In the genomic region with DNA sequence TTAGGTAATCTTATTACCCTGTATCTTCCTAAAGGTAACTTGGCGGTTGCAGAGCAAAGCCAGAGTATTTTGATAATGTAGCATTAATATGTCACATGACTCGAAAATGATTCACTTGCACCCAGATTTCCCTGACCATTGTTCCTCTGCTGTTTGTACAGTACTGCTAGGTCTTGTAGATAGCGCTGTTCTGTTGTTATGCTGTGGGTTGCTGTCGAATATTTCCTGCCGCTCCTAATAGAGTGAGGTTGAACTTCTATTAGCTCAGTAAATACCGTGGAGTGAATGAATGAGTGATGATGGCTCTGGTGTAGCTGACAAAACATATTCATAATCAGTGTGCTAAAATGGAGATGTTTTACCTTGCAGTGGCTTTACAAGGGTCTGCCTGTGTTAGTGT, we compare ENCODE assay signal across 17 mouse cellular contexts.
"Had no signal": no experiment of that assay in that cellular context is flagged by ENCODE, and none has a peak within 500 bp of the region (broad histone marks: within the 10 kb centered on the region; RNA-seq: fewer than 3 reads in every experiment).

No protein-coding gene starts in this region.

- H3K4me1 ChIP-seq: lung, embryonic 15.5 days; stomach, embryonic 15.5 days had no signal

- H3K4me2 ChIP-seq: liver, embryonic 11.5 days; liver, embryonic 13.5 days; liver, embryonic 15.5 days; lung, embryonic 15.5 days; midbrain, embryonic 12.5 days; neural tube, embryonic 12.5 days; stomach, embryonic 15.5 days had no signal

- H3K4me3 ChIP-seq: liver, embryonic 13.5 days; liver, embryonic 15.5 days; lung, embryonic 15.5 days; megakaryocyte, embryonic 14.5 days; midbrain, embryonic 12.5 days; neural tube, embryonic 12.5 days; stomach, embryonic 15.5 days had no signal

- H3K36me3 ChIP-seq: liver, embryonic 13.5 days; liver, embryonic 15.5 days; lung, embryonic 15.5 days; midbrain, embryonic 12.5 days; neural tube, embryonic 12.5 days; stomach, embryonic 15.5 days had no signal

- H3K27ac ChIP-seq: liver, embryonic 13.5 days; liver, embryonic 15.5 days; lung, embryonic 15.5 days; macrophage; midbrain, embryonic 12.5 days; neural tube, embryonic 12.5 days; stomach, embryonic 15.5 days had no signal

- H3K27me3 ChIP-seq: liver, embryonic 13.5 days; liver, embryonic 15.5 days; lung, embryonic 15.5 days; megakaryocyte, embryonic 14.5 days; midbrain, embryonic 12.5 days; neural tube, embryonic 12.5 days; stomach, embryonic 15.5 days had no signal

- ATAC-seq: liver, postnatal 0 days; lung, postnatal 0 days had no signal

- DNase-seq: liver, embryonic 13.5 days; liver, postnatal 0 days; lung, adult 2 months; lung, postnatal 14 days; lung, postnatal 36 days; right cerebral cortex, postnatal 14 days; thymus, adult 2 months; thymus, postnatal 25 days had no signal

- H3K9me3 ChIP-seq: liver, embryonic 13.5 days; liver, embryonic 15.5 days; lung, embryonic 15.5 days; megakaryocyte, embryonic 14.5 days; midbrain, embryonic 12.5 days; neural tube, embryonic 12.5 days; stomach, embryonic 15.5 days had no signal

- H3K9ac ChIP-seq: liver, embryonic 13.5 days; liver, embryonic 15.5 days; liver, postnatal 0 days; lung, embryonic 15.5 days; midbrain, embryonic 12.5 days; neural tube, embryonic 12.5 days; stomach, embryonic 15.5 days had no signal
